Mouse (Mus musculus) cerebellum, adult 2 months (tissue): ENCODE results near the gene Pbx1.

ENCODE experiments used
- CTCF ChIP-seq: fragments of 200-500 bp; IDR thresholded peaks from 2 replicates; pipeline ENCODE4 v1.5.1; 2011; ENCODE audit warnings: low read depth, mild to moderate bottlenecking, control low read depth, low read length, moderate library complexity, borderline replicate concordance; ENCODE audit not compliant: insufficient read depth
- POLR2A ChIP-seq: fragments of 200-500 bp; IDR thresholded peaks from 2 replicates; pipeline ENCODE4 v1.6.1; 2011; ENCODE audit warnings: low read length, control low read depth, borderline replicate concordance; ENCODE audit not compliant: insufficient read depth

DNA sequence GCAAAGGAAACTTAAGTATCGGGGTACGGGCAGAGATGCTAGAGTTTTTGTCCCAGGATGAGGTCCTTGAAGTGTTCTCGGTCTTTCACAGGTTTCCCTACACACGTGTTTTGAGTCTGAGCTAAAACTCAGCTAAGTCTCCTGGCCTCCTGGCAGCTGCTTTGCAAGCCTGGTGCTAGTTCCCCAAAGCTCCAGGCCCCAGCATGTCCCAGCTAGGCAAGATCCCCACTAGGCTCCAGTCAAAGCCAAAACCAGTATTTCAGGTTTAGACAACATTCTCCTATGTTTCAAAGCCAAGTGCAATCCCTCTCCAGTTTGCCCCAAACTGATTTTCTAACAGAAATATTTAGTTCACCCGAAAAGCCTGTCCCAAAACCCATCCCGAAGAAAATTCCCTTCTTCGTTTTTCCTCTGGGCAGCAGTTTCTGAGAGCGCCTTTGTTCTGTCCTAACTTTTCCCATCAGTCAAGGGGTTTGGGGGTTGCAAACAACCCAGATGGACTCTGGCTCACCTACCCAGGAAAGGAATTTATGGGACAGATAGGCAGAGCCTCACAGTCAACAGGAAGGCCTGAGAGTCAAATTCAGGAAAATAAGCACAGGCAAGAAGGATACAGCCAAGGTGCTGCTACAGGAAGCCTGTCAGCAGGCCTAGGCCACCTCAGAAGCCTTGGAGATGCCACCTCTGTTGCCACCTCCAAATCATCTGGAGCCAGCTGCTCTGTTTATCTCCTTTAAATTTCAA is 97.1 kb downstream of the Pbx1 start:
- TF ChIP-seq POLR2A (no peak), CTCF (no peak)
